Mouse (Mus musculus) left cerebral cortex, adult 2 months (tissue): ENCODE results near the gene Gm3415. TPM values are rescaled to one million over a fixed set of nuclear protein-coding genes. Genes with fewer than 3 reads are reported as not detected.
A peak's percentile ranks its signal among the peaks of the same experiment; 100 is the strongest.
"Not testable (repeated sequence)": the region's sequence is repeated elsewhere in the genome, so short reads cannot be mapped to it uniquely, and the experiment has no call there.

Source experiments
- DNase-seq, 2 experiments: peaks; one replicate each; pipeline ENCODE4 v3.0.0; 2021 to 2022; ENCODE audit warnings: low spot score in 2 of 2, mixed read lengths in 1 of 2; ENCODE audit errors: extremely low spot score in 1 of 2
- H3K27ac ChIP-seq: fragments of 200-600 bp; 2 replicates; pipeline ENCODE4 v1.8.1; 2022
- H3K4me3 ChIP-seq: fragments of 200-600 bp; 2 replicates; pipeline ENCODE4 v1.8.1; 2022
- CTCF ChIP-seq: fragments of 200-600 bp; IDR thresholded peaks from 2 replicates; pipeline ENCODE4 v1.8.1; 2022; ENCODE audit warnings: antibody characterized with exemption, mild to moderate bottlenecking, moderate library complexity
- intact Hi-C: fragments of 180-260 bp; cut with DNase I; formaldehyde crosslinking; loops from one replicate; pipeline ENCODE4 v1.15.1; 2025
- long read RNA-seq, 2 experiments: library from polyadenylated mRNA; stranded (forward); transcript quantifications; one replicate each; pipeline ENCODE4 v2.0.0; 2021; ENCODE audit warnings: borderline mapping rate in 2 of 2
- total RNA-seq, 2 experiments: library from RNA; stranded (reverse); gene quantifications; 2 replicates each; pipeline ENCODE4 v1.2.3; 2021

Gm3415 gene
- total RNA-seq, result not detected
- long read RNA-seq, experiment 1, result 0 reads
- long read RNA-seq, experiment 2, result 0 reads

DNA sequence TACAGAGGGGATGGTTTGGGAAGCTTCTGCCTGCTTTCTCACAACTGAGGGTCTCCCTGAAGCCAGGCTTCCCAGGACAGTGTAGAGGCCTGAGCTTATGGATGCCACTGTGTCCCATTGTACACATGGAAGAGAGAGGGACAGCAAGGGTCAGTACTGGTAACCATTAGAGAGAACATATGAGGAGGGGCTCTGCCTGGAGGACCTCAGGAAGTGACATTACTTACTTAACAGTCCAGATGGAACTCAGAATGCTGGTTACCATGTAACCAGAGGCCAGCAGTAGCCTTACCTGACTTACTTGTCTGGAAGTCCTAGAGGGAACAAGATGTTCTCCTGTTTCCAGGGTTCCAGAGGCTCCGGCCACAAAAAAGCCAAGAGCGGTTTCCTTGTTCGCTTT is at the start of gene Gm3415:
TSS of gene Gm3415 (plus strand) at position 301 of the 400 bp plus-strand sequence.
- H3K27ac ChIP-seq, DNase-seq, intact Hi-C loops, H3K4me3 ChIP-seq: not testable (repeated sequence)

GRCm38 (mm10) chr5:146513823-146514222 is 42.1 kb upstream of the Gm3415 start, which contains the start of gene Gm3402:
TSS of gene Gm3402 (plus strand) at chr5:146514123.
- intact Hi-C loops, H3K4me3 ChIP-seq, DNase-seq, H3K27ac ChIP-seq: not testable (repeated sequence)

GRCm38 (mm10) chr5:146525501-146525900 is 30.4 kb upstream of the Gm3415 start, which contains the start of gene Gm3404:
TSS of gene Gm3404 (plus strand) at chr5:146525801.
- H3K27ac ChIP-seq, DNase-seq, intact Hi-C loops, H3K4me3 ChIP-seq: not testable (repeated sequence)

GRCm38 (mm10) chr5:146537347-146537746 is 18.6 kb upstream of the Gm3415 start, which contains the start of gene Gm3409:
TSS of gene Gm3409 (plus strand) at chr5:146537647.
- H3K4me3 ChIP-seq, H3K27ac ChIP-seq, DNase-seq, intact Hi-C loops: not testable (repeated sequence)

- no peak for DNase-seq
- intact Hi-C loops, result no loop called here
- no peak overlapping the region for H3K27ac ChIP-seq
- no peak overlapping the region for H3K4me3 ChIP-seq
- TF ChIP-seq CTCF, result peak; percentile 39
These were observed 8.3 kb downstream of the Gm3415 start for GRCm38 (mm10) chr5:146564259-146564658.

DNA sequence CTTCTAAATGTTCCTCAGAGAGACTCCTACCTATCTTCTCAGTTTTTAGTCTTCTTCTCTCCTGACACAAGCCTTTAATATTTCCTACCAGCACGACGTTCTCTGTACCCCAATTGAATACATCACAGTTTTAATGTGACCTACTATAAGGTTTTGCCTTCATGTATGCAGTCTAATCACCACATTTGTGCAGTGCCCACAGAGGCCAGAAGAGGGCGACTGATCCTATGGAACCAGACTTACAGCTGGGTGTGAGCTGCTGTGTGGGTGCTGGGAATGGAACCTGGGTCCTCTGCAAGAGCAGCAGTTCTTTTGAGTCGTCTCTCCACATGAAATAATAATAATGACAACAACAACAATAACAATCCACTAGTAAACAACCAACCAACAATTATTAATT is 11.1 kb downstream of the Gm3415 start:
- intact Hi-C loops, result no loop called here

DNA sequence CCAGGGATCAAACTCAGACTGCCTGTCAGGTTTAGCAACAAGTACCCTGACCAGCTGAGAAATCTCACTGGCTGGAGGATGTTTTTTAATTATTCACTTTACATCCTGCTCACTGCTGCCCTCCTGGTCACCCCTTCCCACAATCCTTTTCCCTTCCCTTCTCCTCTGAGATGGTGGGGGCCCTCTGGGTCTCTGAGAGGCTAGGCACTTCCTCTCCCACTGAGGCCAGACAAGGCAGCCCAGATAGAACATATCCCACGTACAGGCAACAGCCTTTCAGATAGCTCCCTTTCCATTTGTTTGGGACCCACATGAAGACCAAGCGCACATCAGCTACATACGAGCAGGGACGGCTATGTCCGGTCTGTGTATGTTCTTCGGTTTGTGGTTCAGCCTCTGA is 14.2 kb downstream of the Gm3415 start:
- H3K4me3 ChIP-seq, H3K27ac ChIP-seq, intact Hi-C loops, DNase-seq: not testable (repeated sequence)

More for the DNA sequence above, 11.1 kb downstream of the Gm3415 start:
- Histone ChIP-seq H3K27ac (no peak overlapping the region), H3K4me3 (no peak overlapping the region)
- peak; percentile 34 for TF ChIP-seq CTCF
- no peak for DNase-seq

DNA sequence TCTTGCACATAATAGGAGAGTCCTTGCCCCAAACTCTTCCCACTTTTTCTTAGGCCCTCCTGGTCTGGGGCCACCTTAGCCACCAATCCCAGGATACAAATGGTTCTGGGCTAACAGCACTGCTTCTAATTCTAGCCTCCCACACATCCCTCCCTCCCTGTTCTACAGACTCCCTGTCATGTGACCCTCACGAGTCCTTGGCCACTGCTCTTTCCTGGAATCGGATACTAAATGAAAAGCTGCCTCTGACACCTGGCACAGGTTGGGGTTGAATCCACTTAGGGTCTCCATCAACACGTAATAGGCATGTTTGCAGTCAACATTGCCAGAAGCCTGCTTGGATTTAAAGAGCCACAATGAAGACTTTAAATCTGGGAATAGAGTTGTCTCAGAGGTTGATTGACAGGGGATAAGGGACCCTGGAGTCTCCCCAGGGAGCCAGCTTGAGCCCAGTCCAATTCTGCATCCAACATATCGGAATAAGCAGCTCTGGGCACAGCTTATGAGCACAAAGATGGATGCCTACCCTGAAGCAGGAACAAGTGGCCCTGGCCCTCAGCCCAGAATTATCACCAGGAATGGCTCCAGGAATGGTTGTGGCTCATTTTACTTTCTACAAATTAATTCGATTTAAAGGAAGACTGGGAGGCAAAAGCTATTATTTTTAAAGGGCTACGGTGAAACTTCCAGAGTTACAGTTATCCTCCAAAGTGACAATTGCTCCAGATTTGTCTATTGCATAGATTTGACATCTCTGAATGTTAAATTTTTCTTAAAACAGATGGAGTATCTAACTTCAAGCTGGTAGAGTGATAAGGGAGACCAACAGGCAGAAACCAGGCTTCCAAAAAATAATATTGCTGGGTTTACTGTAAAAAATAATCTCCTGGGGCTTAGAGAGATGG is 16.1 kb downstream of the Gm3415 start:
- not testable (repeated sequence) for H3K4me3 ChIP-seq
- intact Hi-C loops, result loop anchor here (2.0 kb wide), 1 partner anchor 99 kb away; no protein-coding TSS in a partner anchor
- H3K27ac ChIP-seq, result peak overlapping the region; percentile 44
- peak in 1 of 2 experiments; percentile 49 for DNase-seq

GRCm38 (mm10) chr5:146572735-146573042 is 16.8 kb downstream of the Gm3415 start:
- H3K27ac ChIP-seq, H3K4me3 ChIP-seq, DNase-seq: not testable (repeated sequence)
- intact Hi-C loops, result loop anchor here (2.0 kb wide), 1 partner anchor 98 kb away; no protein-coding TSS in a partner anchor
- TF ChIP-seq CTCF, result peak; percentile 14

DNA sequence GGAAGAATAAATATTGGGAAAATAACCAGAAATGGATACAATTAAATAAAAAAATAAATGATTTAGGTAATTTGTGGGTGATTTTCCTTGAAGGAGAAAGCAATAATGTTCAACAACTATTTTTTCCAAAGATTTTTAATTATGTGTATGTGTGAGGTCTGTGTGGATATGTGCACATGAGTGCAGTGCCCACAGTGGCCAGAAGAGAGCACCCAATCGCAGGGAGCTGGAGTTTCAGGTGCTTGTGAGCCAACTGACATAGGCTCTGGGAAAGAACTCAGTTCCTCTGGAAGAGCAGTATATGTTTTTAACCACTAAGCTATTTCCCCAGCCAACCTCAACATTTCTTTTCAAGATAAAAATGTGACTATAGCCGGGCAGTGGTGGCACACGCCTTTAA is 20.7 kb downstream of the Gm3415 start:
- no peak for DNase-seq
- Histone ChIP-seq H3K27ac (no peak overlapping the region), H3K4me3 (no peak overlapping the region)
- TF ChIP-seq CTCF, result peak; percentile 30
- intact Hi-C loops, result no loop called here

DNA sequence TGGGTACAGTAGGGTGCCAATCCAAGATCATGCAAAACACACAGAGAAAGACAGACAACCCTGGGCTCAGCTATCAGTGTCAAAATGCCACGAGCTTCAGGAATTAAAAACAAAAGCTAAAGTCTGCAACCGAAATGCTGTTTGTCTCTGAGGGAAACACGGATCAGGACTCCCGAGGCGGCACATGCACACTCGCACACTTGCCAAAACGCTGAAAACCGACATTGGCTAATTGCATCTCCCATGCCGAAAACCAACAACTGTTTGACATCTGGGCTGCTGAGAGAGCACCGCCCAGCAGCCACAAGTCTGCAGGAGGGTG is 28.2 kb downstream of the Gm3415 start:
- intact Hi-C loops, result loop anchor here (2.0 kb wide), 2 partner anchors 43 to 61 kb away; no protein-coding TSS in a partner anchor
- peak overlapping the region; percentile 60 for H3K4me3 ChIP-seq

GRCm38 (mm10) chr5:146584478-146585306 is 28.8 kb downstream of the Gm3415 start, which contains the start of gene Gpr12:
TSS of gene Gpr12 (minus strand) at chr5:146585239.
- intact Hi-C loops, result loop anchor here (2.0 kb wide), 2 partner anchors 42 to 60 kb away; no protein-coding TSS in a partner anchor
- Histone ChIP-seq H3K4me3 (peak within 1 kb of the TSS; percentile 60), H3K27ac (peak within 1 kb of the TSS; percentile 95)
- peak; percentile 58 to 64 for DNase-seq
- no peak for TF ChIP-seq CTCF

More for the DNA sequence above, 28.2 kb downstream of the Gm3415 start:
- TF ChIP-seq CTCF, result no peak
- H3K27ac ChIP-seq, result peak overlapping the region; percentile 95
- no peak for DNase-seq
